Comparison of ENCODE assay signal across 8 mouse cellular contexts in the genomic region with DNA sequence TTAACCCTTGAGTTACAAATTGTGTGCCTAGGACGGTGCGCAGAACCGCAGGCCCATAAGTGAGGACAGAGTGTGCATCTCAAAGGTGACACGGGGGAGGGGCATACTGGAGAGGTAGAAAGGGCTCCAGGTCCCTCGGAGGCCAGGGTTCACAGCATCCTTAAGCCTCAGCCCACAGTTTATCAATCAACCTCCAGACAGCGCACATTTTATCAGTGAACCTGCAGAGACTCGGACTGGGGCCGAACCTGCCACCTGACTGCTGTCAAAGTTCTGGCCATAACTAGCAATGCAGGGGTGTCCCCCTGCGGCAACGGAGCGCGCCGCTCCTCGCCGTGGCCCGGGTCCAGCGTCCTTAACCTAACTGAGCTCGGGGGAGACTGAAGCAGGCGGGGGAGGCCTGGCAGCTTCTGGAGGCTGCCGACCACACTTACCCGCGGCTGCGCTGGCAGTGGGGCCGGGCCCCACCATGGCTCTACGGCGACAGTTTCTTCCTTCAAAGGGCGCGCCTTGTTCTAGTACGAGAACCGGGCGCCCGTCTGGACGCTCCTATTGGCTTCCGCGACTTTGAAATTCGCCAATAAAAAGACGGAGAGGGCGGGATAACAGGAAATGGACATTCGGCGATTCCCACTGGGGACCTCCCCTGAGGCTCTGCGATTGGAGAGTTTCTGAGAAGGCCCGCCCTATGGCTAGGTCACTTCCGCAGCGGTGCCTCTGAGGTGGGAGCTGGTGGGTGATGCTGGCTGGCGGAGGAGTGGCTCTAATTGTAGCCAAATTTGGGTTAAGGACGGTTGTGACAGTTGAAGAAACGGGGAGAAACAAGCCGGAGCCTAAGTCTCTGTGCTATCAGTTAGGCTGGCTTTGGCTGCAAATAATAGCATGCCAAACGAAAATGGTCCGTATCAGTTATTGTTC. TPM values are rescaled to one million over a fixed set of nuclear protein-coding genes. Genes with fewer than 3 reads are reported as not detected.
A peak's percentile ranks its signal among the peaks of the same experiment; 100 is the strongest.
DNase-seq lines count a peak whose midpoint lies in the region; ATAC-seq lines count a peak whose summit lies in the region.

Gene Ckap2l, minus strand, starts transcription at position 542 of the 918 bp plus-strand sequence.

- H3K4me3 ChIP-seq in hindbrain, embryonic 16.5 days (ENCODE audit: low read length), result peak within 1 kb of the TSS; percentile 93
- peak within 1 kb of the TSS; percentile 73 for H3K4me3 ChIP-seq in macrophage (ENCODE audit: inconsistent target)

- H3K27ac ChIP-seq in hindbrain, embryonic 16.5 days (ENCODE audit: low read depth, low read length), result peak within 1 kb of the TSS; percentile 92
- peak within 1 kb of the TSS; percentile 89 for H3K27ac ChIP-seq in macrophage

- ATAC-seq in hindbrain, embryonic 16.5 days, result peak; percentile 100

- H3K27me3 ChIP-seq in hindbrain, embryonic 16.5 days (replicated peaks; ENCODE audit: control insufficient read depth, insufficient read depth, low read length), result no peaks in the 10 kb centered on the region

- H3K4me1 ChIP-seq in hindbrain, embryonic 16.5 days (ENCODE audit: control insufficient read depth, insufficient read depth, low read depth, low read length), result peaks cover 6% of the 10 kb centered on the region

- WGBS in hindbrain, embryonic 16.5 days, result under 1% methylated on average over 50 of the region's 50 CpGs
- 2% methylated on average over 50 of the region's 50 CpGs for WGBS in macrophage (ENCODE audit: missing documents)

- peak within 1 kb of the TSS; percentile 84 for H3K9ac ChIP-seq in hindbrain, embryonic 16.5 days (ENCODE audit: low read depth, low read length)

- H3K4me2 ChIP-seq in hindbrain, embryonic 16.5 days (ENCODE audit: low read length), result peak within 1 kb of the TSS; percentile 86

- H3K36me3 ChIP-seq in hindbrain, embryonic 16.5 days (ENCODE audit: control insufficient read depth, insufficient read depth, low read length), result no peaks in the 10 kb centered on the region
- no peaks in the 10 kb centered on the region for H3K36me3 ChIP-seq in macrophage (ENCODE audit: inconsistent target)

- peak; percentile 91 for DNase-seq in WW6 (ENCODE audit: low read depth, low spot score)
- peak; percentile 96 to 98 for DNase-seq in cerebellum, postnatal 4 days (ENCODE audit: low spot score in 2 of 2)
- DNase-seq in gastrocnemius, adult 18-20 months (ENCODE audit: low spot score), result peak; percentile 98
- DNase-seq in left cerebral cortex, adult 18-20 months (ENCODE audit: low spot score in 2 of 2), result peak; percentile 98
- DNase-seq in right cerebral cortex, adult 18-20 months, result peak; percentile 98
- DNase-seq in urinary bladder, postnatal 10 days (ENCODE audit: low spot score), result peak; percentile 80

- H3K9me3 ChIP-seq in hindbrain, embryonic 16.5 days (ENCODE audit: control insufficient read depth, low read length), result no peaks in the 10 kb centered on the region

- peaks cover 28% of the 10 kb centered on the region for H3K79me2 ChIP-seq in macrophage (ENCODE audit: inconsistent target)

RNA-seq across cellular contexts. Expression of gene Ckap2l, which starts in this region (rescaled TPM):
- total RNA-seq in gastrocnemius, adult 18-20 months (2021), result not detected
- 9.7 and 13.3 TPM in 2 replicates for polyA plus RNA-seq in hindbrain, embryonic 16.5 days (2015; fragmentation: Nextera tagmentation; extraction: Ambion mirVana)
- under 1 TPM; 0.30 to 0.37 TPM for total RNA-seq in left cerebral cortex, adult 18-20 months (2021)
- 10 to 100 TPM in 9 of 26 experiments, 1 to 10 TPM in 13, under 1 TPM in 4; 0.71 to 28.6 (median 3.7) TPM for total RNA-seq in macrophage (2018; cell fraction: chromatin; rRNA removed)
- 1 to 10 TPM in 17 of 26 experiments, under 1 TPM in 9; 0.62 to 7.5 (median 2.0) TPM for total RNA-seq in macrophage (2018; cell fraction: cytosol; rRNA removed)
- total RNA-seq in macrophage (2018; cell fraction: nucleus; rRNA removed), result 10 to 100 TPM in 8 of 26 experiments, 1 to 10 TPM in 15, under 1 TPM in 3; 0.55 to 31.2 (median 2.3) TPM
- polyA plus RNA-seq in macrophage (2018), result 0.71 to 6.7 TPM (median 5.8 TPM) in 3 replicates

Comparison
In these comparisons a context has a peak if more than half of its experiments do, and no peak if none do; other contexts are left out.
1. Peak in every context shown above with its lines: DNase-seq, ATAC-seq, H3K4me3 ChIP-seq and H3K27ac ChIP-seq.
2. Peak in DNase-seq in gastrocnemius, adult 18-20 months; RNA of the gene not detected or under 1 TPM.
3. Peak in DNase-seq in left cerebral cortex, adult 18-20 months; RNA of the gene not detected or under 1 TPM.